Mouse (Mus musculus): ENCODE measurements around the gene Nup210l. TPM values are rescaled to one million over a fixed set of nuclear protein-coding genes. Genes with fewer than 3 reads are reported as not detected.
A peak's percentile ranks its signal among the peaks of the same experiment; 100 is the strongest.

Nup210l gene
- total and polyA plus RNA-seq, 2 experiments = 0.01 to 0.09 TPM

DNA sequence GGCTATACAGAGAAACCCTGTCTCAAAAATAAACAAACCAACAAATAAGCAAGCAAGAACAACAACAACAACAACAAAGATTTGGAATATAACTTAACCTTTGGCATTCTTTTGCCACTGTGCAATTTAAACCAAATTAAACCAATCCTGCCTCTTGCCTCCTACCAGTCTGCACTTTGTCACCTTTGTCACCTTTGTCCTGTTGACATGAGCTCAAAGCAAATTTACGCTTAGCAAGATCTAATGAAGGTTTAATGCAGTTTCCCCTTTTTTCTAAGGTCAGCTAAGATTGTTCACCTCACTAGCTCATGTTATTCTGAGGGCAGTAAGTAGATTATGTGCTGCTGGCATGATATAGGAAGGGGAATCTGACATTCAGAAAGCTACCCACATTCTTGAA is 93.6 kb downstream of the Nup210l start:
- WGBS = 24% methylated on average over 1 of the region's 1 CpGs
- no peak overlapping the region for H3K9ac ChIP-seq (ENCODE audit: low read depth, low read length)

DNA sequence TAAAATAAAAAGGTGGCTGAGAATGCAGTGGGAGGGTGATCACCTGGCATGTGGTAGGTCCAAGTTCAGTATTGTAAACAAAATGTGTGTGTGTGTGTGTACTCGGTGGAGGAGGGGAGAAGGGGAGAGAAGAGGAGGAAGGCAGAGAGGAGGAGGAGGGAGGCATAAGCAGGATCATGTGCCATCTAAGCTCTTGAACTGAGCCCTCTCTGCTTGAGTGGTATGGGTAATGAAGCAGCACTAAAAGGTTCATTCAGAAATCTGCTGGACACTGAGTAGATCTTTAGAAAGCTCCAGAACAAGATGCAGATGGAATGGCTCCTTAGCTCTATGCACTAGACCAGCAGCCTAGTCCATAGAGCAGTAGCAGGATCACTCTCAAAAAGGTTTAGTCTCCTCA is 99.0 kb downstream of the Nup210l start:
- H3K9ac ChIP-seq (ENCODE audit: low read depth, low read length) = no peak overlapping the region
- TF ChIP-seq POLR2A (IDR thresholded peaks at IDR 0.05; ENCODE audit: extremely low read depth, insufficient read depth, low read length) (no peak), CTCF (IDR thresholded peaks at IDR 0.05; ENCODE audit: low read depth, low read length) (no peak)
- peaks cover 2% of the 10 kb centered on the region for H3K36me3 ChIP-seq (ENCODE audit: control insufficient read depth, insufficient read depth, low read length)
- no peak overlapping the region for H3K4me3 ChIP-seq (ENCODE audit: insufficient read depth, low read depth, low read length)
- H3K4me1 ChIP-seq (ENCODE audit: control insufficient read depth, insufficient read depth, low read length) = peaks cover under 1% of the 10 kb centered on the region; the same call in 1 of the 2 replicates
- H3K27me3 ChIP-seq (ENCODE audit: control insufficient read depth, insufficient read depth, low read length) = no peaks in the 10 kb centered on the region
- no peaks in the 10 kb centered on the region for H3K79me2 ChIP-seq (ENCODE audit: control insufficient read depth, insufficient read depth, low read length)
- 38% methylated on average over 1 of the region's 1 CpGs for WGBS
- no peak overlapping the region for H3K27ac ChIP-seq (replicated peaks; ENCODE audit: insufficient read depth, low read depth, low read length)
- DNase-seq (ENCODE audit: extremely low read depth, low read depth, low spot score) = no peak

More for the DNA sequence above, 93.6 kb downstream of the Nup210l start:
- DNase-seq (ENCODE audit: extremely low read depth, low read depth, low spot score) = peak; percentile 86
- H3K27ac ChIP-seq (replicated peaks; ENCODE audit: insufficient read depth, low read depth, low read length) = peak overlapping the region; percentile 38
- H3K36me3 ChIP-seq (ENCODE audit: control insufficient read depth, insufficient read depth, low read length) = no peaks in the 10 kb centered on the region
- H3K4me3 ChIP-seq (ENCODE audit: insufficient read depth, low read depth, low read length) = no peak overlapping the region
- H3K4me1 ChIP-seq (ENCODE audit: control insufficient read depth, insufficient read depth, low read length) = peaks cover 4% of the 10 kb centered on the region; the same call in 1 of the 2 replicates
- TF ChIP-seq CTCF (IDR thresholded peaks at IDR 0.05; ENCODE audit: low read depth, low read length) = no peak
- no peak for TF ChIP-seq POLR2A (IDR thresholded peaks at IDR 0.05; ENCODE audit: extremely low read depth, insufficient read depth, low read length)
- no peaks in the 10 kb centered on the region for H3K79me2 ChIP-seq (ENCODE audit: control insufficient read depth, insufficient read depth, low read length)
- no peaks in the 10 kb centered on the region for H3K27me3 ChIP-seq (ENCODE audit: control insufficient read depth, insufficient read depth, low read length)

DNA sequence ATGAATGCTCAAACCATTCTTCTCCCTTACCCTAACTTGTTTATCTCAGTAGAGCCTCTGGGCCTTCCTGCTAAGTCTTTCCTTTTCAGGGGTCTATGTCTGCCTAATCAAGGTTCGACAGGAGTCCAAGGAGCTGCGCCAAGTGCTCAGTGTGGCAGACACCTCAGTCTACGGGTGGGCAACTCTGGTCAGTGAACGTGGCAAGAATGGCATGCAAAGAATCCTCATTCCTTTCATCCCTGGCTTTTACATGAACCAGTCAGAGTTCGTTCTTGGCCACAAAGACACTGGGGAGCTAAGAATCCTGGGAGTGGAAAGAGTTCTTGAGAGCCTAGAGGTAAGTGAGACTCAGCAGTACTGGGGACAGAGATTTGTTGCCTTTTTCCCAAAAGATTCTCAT is 99.7 kb downstream of the Nup210l start:
- H3K79me2 ChIP-seq (ENCODE audit: control insufficient read depth, insufficient read depth, low read length) = no peaks in the 10 kb centered on the region
- WGBS = 82% methylated on average over 5 of the region's 5 CpGs

DNA sequence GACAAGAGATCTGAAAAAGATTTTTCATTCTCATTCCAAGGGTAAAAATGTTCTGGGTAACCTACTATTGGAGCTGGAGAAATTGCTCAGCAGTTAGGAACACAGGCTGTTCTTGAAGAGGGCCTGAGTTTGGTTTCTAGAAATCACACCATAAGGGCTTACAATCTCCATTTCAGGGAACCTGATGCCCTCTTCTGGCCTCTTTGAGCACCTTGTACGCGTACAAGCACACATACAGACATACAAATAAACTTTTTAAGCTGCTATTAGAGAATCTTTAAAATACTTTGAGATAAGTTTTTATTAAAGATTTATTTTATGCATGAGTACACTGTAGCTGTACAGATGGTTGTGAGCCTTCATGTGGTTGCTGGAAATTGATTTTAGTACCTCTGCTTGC is 100.7 kb downstream of the Nup210l start:
- no peaks in the 10 kb centered on the region for H3K79me2 ChIP-seq (ENCODE audit: control insufficient read depth, insufficient read depth, low read length)
- no peaks in the 10 kb centered on the region for H3K27me3 ChIP-seq (ENCODE audit: control insufficient read depth, insufficient read depth, low read length)
- no peak for TF ChIP-seq CTCF (IDR thresholded peaks at IDR 0.05; ENCODE audit: low read depth, low read length)
- no peak for TF ChIP-seq POLR2A (IDR thresholded peaks at IDR 0.05; ENCODE audit: extremely low read depth, insufficient read depth, low read length)
- no peak for DNase-seq (ENCODE audit: extremely low read depth, low read depth, low spot score)
- WGBS = 96% methylated on average over 2 of the region's 2 CpGs
- no peak overlapping the region for H3K9ac ChIP-seq (ENCODE audit: low read depth, low read length)
- H3K4me1 ChIP-seq (ENCODE audit: control insufficient read depth, insufficient read depth, low read length) = no peaks in the 10 kb centered on the region
- H3K27ac ChIP-seq (replicated peaks; ENCODE audit: insufficient read depth, low read depth, low read length) = no peak overlapping the region
- H3K36me3 ChIP-seq (ENCODE audit: control insufficient read depth, insufficient read depth, low read length) = peaks cover 17% of the 10 kb centered on the region
- H3K4me3 ChIP-seq (ENCODE audit: insufficient read depth, low read depth, low read length) = no peak overlapping the region

More for the DNA sequence above, 99.7 kb downstream of the Nup210l start:
- no peak for DNase-seq (ENCODE audit: extremely low read depth, low read depth, low spot score)
- no peak overlapping the region for H3K4me3 ChIP-seq (ENCODE audit: insufficient read depth, low read depth, low read length)
- H3K36me3 ChIP-seq (ENCODE audit: control insufficient read depth, insufficient read depth, low read length) = peaks cover 8% of the 10 kb centered on the region
- no peak for TF ChIP-seq POLR2A (IDR thresholded peaks at IDR 0.05; ENCODE audit: extremely low read depth, insufficient read depth, low read length)
- no peaks in the 10 kb centered on the region for H3K4me1 ChIP-seq (ENCODE audit: control insufficient read depth, insufficient read depth, low read length)
- no peak overlapping the region for H3K9ac ChIP-seq (ENCODE audit: low read depth, low read length)
- H3K27ac ChIP-seq (replicated peaks; ENCODE audit: insufficient read depth, low read depth, low read length) = no peak overlapping the region
- H3K27me3 ChIP-seq (ENCODE audit: control insufficient read depth, insufficient read depth, low read length) = no peaks in the 10 kb centered on the region

DNA sequence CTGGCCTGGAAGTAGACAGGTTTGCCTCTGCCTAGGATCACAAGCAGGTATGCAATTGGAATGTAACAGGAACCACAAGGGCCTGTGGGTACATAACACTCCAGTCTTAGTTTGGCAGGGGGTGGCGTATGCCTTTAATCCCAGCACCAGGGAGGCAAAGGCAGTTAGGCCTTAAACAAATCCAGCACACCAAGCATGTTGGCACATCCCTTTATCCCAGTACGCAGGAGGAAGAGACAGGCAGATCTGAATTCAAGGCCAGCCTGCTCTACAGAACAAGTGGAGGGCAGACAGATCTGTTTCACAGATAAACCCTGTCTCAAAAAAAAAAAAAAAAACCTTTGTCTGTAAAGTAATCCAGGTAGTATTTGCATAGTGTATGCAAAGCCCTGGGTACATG is 104.7 kb downstream of the Nup210l start:
- no peak overlapping the region for H3K27ac ChIP-seq (replicated peaks; ENCODE audit: insufficient read depth, low read depth, low read length)
- TF ChIP-seq POLR2A (IDR thresholded peaks at IDR 0.05; ENCODE audit: extremely low read depth, insufficient read depth, low read length) = no peak
- no peak for TF ChIP-seq CTCF (IDR thresholded peaks at IDR 0.05; ENCODE audit: low read depth, low read length)
- H3K79me2 ChIP-seq (ENCODE audit: control insufficient read depth, insufficient read depth, low read length) = peaks cover 9% of the 10 kb centered on the region; the same call in 1 of the 2 replicates
- no peak for DNase-seq (ENCODE audit: extremely low read depth, low read depth, low spot score)
- no peak overlapping the region for H3K9ac ChIP-seq (ENCODE audit: low read depth, low read length)
- H3K36me3 ChIP-seq (ENCODE audit: control insufficient read depth, insufficient read depth, low read length) = peaks cover 43% of the 10 kb centered on the region
- H3K4me1 ChIP-seq (ENCODE audit: control insufficient read depth, insufficient read depth, low read length) = peaks cover 11% of the 10 kb centered on the region
- WGBS = 85% methylated on average over 2 of the region's 2 CpGs
- no peak overlapping the region for H3K4me3 ChIP-seq (ENCODE audit: insufficient read depth, low read depth, low read length)
- no peaks in the 10 kb centered on the region for H3K27me3 ChIP-seq (ENCODE audit: control insufficient read depth, insufficient read depth, low read length)

DNA sequence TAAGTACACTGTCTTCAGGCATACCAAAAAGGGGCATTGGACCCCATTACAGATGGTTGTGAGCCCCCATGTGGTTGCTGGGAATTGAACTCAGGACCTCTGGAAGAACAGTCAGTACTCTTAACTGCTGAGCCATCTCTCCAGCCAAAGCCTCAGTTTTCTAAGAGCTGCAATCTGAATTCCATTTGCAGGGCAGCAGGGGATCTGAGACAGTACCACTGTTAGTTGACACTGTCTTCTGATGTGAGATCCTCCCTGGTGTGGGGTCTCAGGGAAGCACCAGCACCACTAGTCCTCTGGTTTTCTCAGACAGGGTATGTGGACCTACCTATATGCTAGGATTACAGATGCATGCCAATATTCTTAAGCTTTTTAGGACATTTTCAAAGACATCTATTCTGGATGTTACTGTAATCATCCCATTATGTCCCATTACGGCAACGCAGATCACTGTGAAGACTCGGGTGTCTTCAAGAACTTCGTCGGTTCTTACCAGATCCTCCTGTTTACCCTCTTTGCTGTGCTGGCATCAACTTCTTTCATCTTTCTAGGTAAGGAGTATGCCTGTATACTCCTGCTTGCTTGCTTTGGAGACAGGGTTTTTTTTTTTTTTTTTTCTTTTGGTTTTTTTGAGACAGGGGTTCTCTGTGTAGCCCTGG is 106.1 kb downstream of the Nup210l start:
- peaks cover 43% of the 10 kb centered on the region for H3K36me3 ChIP-seq (ENCODE audit: control insufficient read depth, insufficient read depth, low read length)
- 96% methylated on average over 5 of the region's 5 CpGs for WGBS
- H3K4me3 ChIP-seq (ENCODE audit: insufficient read depth, low read depth, low read length) = no peak overlapping the region
- peaks cover 9% of the 10 kb centered on the region; the same call in 1 of the 2 replicates for H3K79me2 ChIP-seq (ENCODE audit: control insufficient read depth, insufficient read depth, low read length)
- no peak overlapping the region for H3K27ac ChIP-seq (replicated peaks; ENCODE audit: insufficient read depth, low read depth, low read length)
- H3K9ac ChIP-seq (ENCODE audit: low read depth, low read length) = no peak overlapping the region
- TF ChIP-seq CTCF (IDR thresholded peaks at IDR 0.05; ENCODE audit: low read depth, low read length) = no peak
- no peaks in the 10 kb centered on the region for H3K27me3 ChIP-seq (ENCODE audit: control insufficient read depth, insufficient read depth, low read length)
- peaks cover 11% of the 10 kb centered on the region for H3K4me1 ChIP-seq (ENCODE audit: control insufficient read depth, insufficient read depth, low read length)
- DNase-seq (ENCODE audit: extremely low read depth, low read depth, low spot score) = no peak

Data from liver, adult 2 months (tissue).